Mouse (Mus musculus): Measurements from ENCODE around the gene Kcnk2.

Gene Kcnk2

GRCm38 (mm10) chr1:189402223-189402943 lies at the start of gene Kcnk2:
Gene Kcnk2 (minus strand): TSS chr1:189402273.
- DNase-seq (ENCODE audit: low read depth, low spot score): no peak

- no peak for DNase-seq (ENCODE audit: low read depth, low spot score)
These were observed 38.7 kb upstream of the Kcnk2 start for GRCm38 (mm10) chr1:189440741-189441140.

- DNase-seq (ENCODE audit: low read depth, low spot score): no peak
These were observed 35.1 kb upstream of the Kcnk2 start for GRCm38 (mm10) chr1:189437126-189437525.

- DNase-seq (ENCODE audit: low read depth, low spot score): no peak
These were observed 33.4 kb upstream of the Kcnk2 start for GRCm38 (mm10) chr1:189435452-189435851.

- no peak for DNase-seq (ENCODE audit: low read depth, low spot score)
These were observed 29.4 kb upstream of the Kcnk2 start for GRCm38 (mm10) chr1:189431479-189431878.

GRCm38 (mm10) chr1:189430534-189430933 lies 28.5 kb upstream of the Kcnk2 start:
- DNase-seq (ENCODE audit: low read depth, low spot score): no peak

GRCm38 (mm10) chr1:189429566-189429965 lies 27.5 kb upstream of the Kcnk2 start:
- DNase-seq (ENCODE audit: low read depth, low spot score): no peak

GRCm38 (mm10) chr1:189426252-189426651 lies 24.2 kb upstream of the Kcnk2 start:
- DNase-seq (ENCODE audit: low read depth, low spot score): no peak

- DNase-seq (ENCODE audit: low read depth, low spot score): no peak
These were observed 17.8 kb upstream of the Kcnk2 start for GRCm38 (mm10) chr1:189419914-189420313.

- no peak for DNase-seq (ENCODE audit: low read depth, low spot score)
These were observed 7.8 kb upstream of the Kcnk2 start for GRCm38 (mm10) chr1:189409906-189410305.

- DNase-seq (ENCODE audit: low read depth, low spot score): no peak
These were observed 3.1 kb upstream of the Kcnk2 start for GRCm38 (mm10) chr1:189405221-189405620.

GRCm38 (mm10) chr1:189403546-189403945 lies 1.5 kb upstream of the Kcnk2 start:
- no peak for DNase-seq (ENCODE audit: low read depth, low spot score)

- DNase-seq (ENCODE audit: low read depth, low spot score): no peak
These were observed 1.1 kb upstream of the Kcnk2 start for GRCm38 (mm10) chr1:189403139-189403538.

GRCm38 (mm10) chr1:189386848-189387247 lies 15.2 kb downstream of the Kcnk2 start:
- DNase-seq (ENCODE audit: low read depth, low spot score): no peak

- DNase-seq (ENCODE audit: low read depth, low spot score): no peak
These were observed 15.9 kb downstream of the Kcnk2 start for GRCm38 (mm10) chr1:189386141-189386540.

- DNase-seq (ENCODE audit: low read depth, low spot score): no peak
These were observed 34.4 kb downstream of the Kcnk2 start for GRCm38 (mm10) chr1:189367722-189368121.

GRCm38 (mm10) chr1:189364188-189364587 lies 37.9 kb downstream of the Kcnk2 start:
- DNase-seq (ENCODE audit: low read depth, low spot score): no peak

- no peak for DNase-seq (ENCODE audit: low read depth, low spot score)
These were observed 39.5 kb downstream of the Kcnk2 start for GRCm38 (mm10) chr1:189362579-189362978.

GRCm38 (mm10) chr1:189359699-189360098 lies 42.4 kb downstream of the Kcnk2 start:
- DNase-seq (ENCODE audit: low read depth, low spot score): no peak

GRCm38 (mm10) chr1:189353887-189354286 lies 48.2 kb downstream of the Kcnk2 start:
- no peak for DNase-seq (ENCODE audit: low read depth, low spot score)

- DNase-seq (ENCODE audit: low read depth, low spot score): no peak
These were observed 50.3 kb downstream of the Kcnk2 start for GRCm38 (mm10) chr1:189351804-189352203.

- no peak for DNase-seq (ENCODE audit: low read depth, low spot score)
These were observed 52.9 kb downstream of the Kcnk2 start for GRCm38 (mm10) chr1:189349205-189349604.

- DNase-seq (ENCODE audit: low read depth, low spot score): no peak
These were observed 56.9 kb downstream of the Kcnk2 start for GRCm38 (mm10) chr1:189345166-189345565.
